18 mouse cellular contexts compared by ENCODE assay signal in the genomic region with DNA sequence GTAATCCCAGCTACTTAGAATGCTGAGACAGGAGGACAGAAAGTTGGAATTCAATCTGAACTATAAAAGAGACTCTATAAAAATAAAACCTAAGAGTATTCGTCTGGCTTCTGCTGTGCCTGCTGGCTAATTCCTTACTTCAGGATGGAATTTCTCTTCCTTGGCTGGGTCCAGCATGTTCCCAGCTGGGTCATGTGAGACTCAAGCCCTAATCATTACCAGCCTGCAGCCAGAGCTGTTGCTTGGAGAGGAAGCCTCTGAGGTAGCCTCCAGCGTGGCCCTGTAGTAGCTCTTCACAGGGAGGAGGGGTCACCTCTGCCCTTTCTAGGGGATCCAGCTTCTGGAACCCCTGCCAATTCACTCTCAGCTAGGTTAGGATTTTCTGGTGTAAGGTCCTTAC.
DNase-seq lines count a peak whose midpoint lies in the region; ATAC-seq and TF ChIP-seq lines count a peak whose summit lies in the region.
"Had no signal": no experiment of that assay in that cellular context is flagged by ENCODE, and none has a peak within 500 bp of the region (broad histone marks: within the 10 kb centered on the region; RNA-seq: fewer than 3 reads in every experiment).

No protein-coding gene starts in this region.

- H3K9ac ChIP-seq in limb, embryonic 11.5 days (ENCODE audit: low read length) = no peak overlapping the region
- H3K9ac ChIP-seq in midbrain, embryonic 11.5 days (ENCODE audit: low read length) = no peak overlapping the region
- H3K9ac ChIP-seq: embryonic facial prominence, embryonic 12.5 days; heart, embryonic 13.5 days; lung, embryonic 14.5 days had no signal

- no peak overlapping the region for H3K4me2 ChIP-seq in limb, embryonic 11.5 days (ENCODE audit: low read depth, severe bottlenecking)
- H3K4me2 ChIP-seq in midbrain, embryonic 11.5 days = no peak overlapping the region
- H3K4me2 ChIP-seq: embryonic facial prominence, embryonic 12.5 days; heart, embryonic 13.5 days; liver, embryonic 11.5 days; lung, embryonic 14.5 days had no signal

- WGBS in lung, adult 2 months = 49% methylated on average over 2 of the region's 2 CpGs
- WGBS in limb, embryonic 11.5 days = 12% methylated on average over 2 of the region's 2 CpGs
- 71% methylated on average over 2 of the region's 2 CpGs for WGBS in midbrain, embryonic 11.5 days

- intact Hi-C loops in gastrocnemius, postnatal 14 days (cut with DNase I; ENCODE audit: low total_unique reads) = no loop called here

- no peaks in the 10 kb centered on the region for H3K27me3 ChIP-seq in limb, embryonic 11.5 days (ENCODE audit: control insufficient read depth, insufficient read depth, low read length)
- H3K27me3 ChIP-seq in midbrain, embryonic 11.5 days (ENCODE audit: control insufficient read depth, insufficient read depth, low read length) = no peaks in the 10 kb centered on the region

- H3K4me3 ChIP-seq in lung, adult 2 months (replicated peaks; ENCODE audit: extremely low read depth, low read depth, low read length) = no peak overlapping the region
- H3K4me3 ChIP-seq in limb, embryonic 11.5 days (ENCODE audit: low read depth, low read length) = no peak overlapping the region
- H3K4me3 ChIP-seq in midbrain, embryonic 11.5 days (ENCODE audit: low read depth, low read length) = no peak overlapping the region
- H3K4me3 ChIP-seq: embryonic facial prominence, embryonic 12.5 days; heart, embryonic 13.5 days had no signal

- no peak for TF ChIP-seq POLR2A in lung, adult 2 months (IDR thresholded peaks at IDR 0.05; ENCODE audit: borderline replicate concordance, extremely low read depth, low read depth, low read length)

- no peak overlapping the region for H3K27ac ChIP-seq in limb, embryonic 11.5 days (replicated peaks; ENCODE audit: low read depth, low read length)
- H3K27ac ChIP-seq in midbrain, embryonic 11.5 days (ENCODE audit: low read depth, low read length) = no peak overlapping the region
- H3K27ac ChIP-seq: embryonic facial prominence, embryonic 12.5 days; heart, embryonic 13.5 days had no signal

- no peaks in the 10 kb centered on the region for H3K9me3 ChIP-seq in limb, embryonic 11.5 days (ENCODE audit: control insufficient read depth, low read length)
- H3K9me3 ChIP-seq in midbrain, embryonic 11.5 days (ENCODE audit: control insufficient read depth, low read length) = no peaks in the 10 kb centered on the region
- H3K9me3 ChIP-seq: embryonic facial prominence, embryonic 12.5 days; heart, embryonic 13.5 days had no signal

- TF ChIP-seq CTCF in lung, adult 2 months (IDR thresholded peaks at IDR 0.05; ENCODE audit: insufficient read depth, low read length) = no peak

- no peaks in the 10 kb centered on the region for H3K36me3 ChIP-seq in limb, embryonic 11.5 days (ENCODE audit: control insufficient read depth, insufficient read depth, low read length)
- no peaks in the 10 kb centered on the region for H3K36me3 ChIP-seq in midbrain, embryonic 11.5 days (ENCODE audit: control insufficient read depth, insufficient read depth, low read length)
- H3K36me3 ChIP-seq: embryonic facial prominence, embryonic 12.5 days; heart, embryonic 13.5 days had no signal

- no peak for ATAC-seq in limb, embryonic 11.5 days (ENCODE audit: insufficient number of reproducible peaks, low FRiP score, low TSS enrichment, low read depth)
- no peak for ATAC-seq in midbrain, embryonic 11.5 days (ENCODE audit: low FRiP score)

- H3K4me1 ChIP-seq in lung, adult 2 months (ENCODE audit: control insufficient read depth, insufficient read depth, low read length) = no peaks in the 10 kb centered on the region
- H3K4me1 ChIP-seq in limb, embryonic 11.5 days (ENCODE audit: control insufficient read depth, insufficient read depth, low read length) = no peaks in the 10 kb centered on the region
- H3K4me1 ChIP-seq in midbrain, embryonic 11.5 days (ENCODE audit: control insufficient read depth, insufficient read depth, low read length) = peaks cover 9% of the 10 kb centered on the region

- peak; percentile 24 for DNase-seq in gastrocnemius, adult 18-20 months (ENCODE audit: low spot score)
- no peak for DNase-seq in gastrocnemius, postnatal 14 days
- DNase-seq in lung, postnatal 10 days = peak; percentile 13
- DNase-seq in lung, adult 2 months = no peak
- DNase-seq in limb, embryonic 11.5 days (ENCODE audit: low spot score) = peak; percentile 49
- DNase-seq in cerebellum, postnatal 14 days = no peak
- DNase-seq in midbrain, embryonic 11.5 days (ENCODE audit: low spot score, missing footprints) = no peak
- DNase-seq: adrenal gland, postnatal 25 days; cerebellum, adult 11 months; cerebellum, postnatal 25 days; kidney, adult 11 months; lung, embryonic 14.5 days; lung, postnatal 4 days; retina, postnatal 1 day; thymus, postnatal 36 days had no signal

Comparison
In these comparisons a context has a peak if more than half of its experiments do, and no peak if none do; other contexts are left out.
1. DNase-seq: peak in gastrocnemius, adult 18-20 months (single experiment), lung, postnatal 10 days (single experiment) and limb, embryonic 11.5 days (single experiment); none in gastrocnemius, postnatal 14 days (single experiment), lung, adult 2 months (single experiment), cerebellum, postnatal 14 days (0 of 2) and midbrain, embryonic 11.5 days (single experiment).